Mouse (Mus musculus) WW6 (cell line): ENCODE data around the gene Mcoln1.

ENCODE experiments used
- DNase-seq: peaks from one replicate; pipeline ENCODE4 v3.0.0-alpha.2; 2013; ENCODE audit warnings: low read depth, low spot score

Mcoln1 gene

GRCm38 (mm10) chr8:3498583-3498982 is 1.7 kb upstream of the Mcoln1 start:
- DNase-seq: no peak

- DNase-seq: no peak
Observed at GRCm38 (mm10) chr8:3499751-3500150, 506 bp upstream of the Mcoln1 start.

GRCm38 (mm10) chr8:3502217-3502616 is 2.0 kb downstream of the Mcoln1 start:
- DNase-seq: no peak

- no peak for DNase-seq
Observed at GRCm38 (mm10) chr8:3507979-3508754, 7.9 kb downstream of the Mcoln1 start.

- DNase-seq: no peak
Observed at GRCm38 (mm10) chr8:3514681-3515247, 14.5 kb downstream of the Mcoln1 start.

GRCm38 (mm10) chr8:3515260-3515671 is 15.0 kb downstream of the Mcoln1 start, which contains the start of gene Pnpla6:
Gene Pnpla6, plus strand, starts transcription at chr8:3515384.
- DNase-seq: no peak

GRCm38 (mm10) chr8:3515771-3516417 is 15.6 kb downstream of the Mcoln1 start:
- no peak for DNase-seq

- DNase-seq: peak; percentile 90
Observed at GRCm38 (mm10) chr8:3516450-3517116, 16.3 kb downstream of the Mcoln1 start.

GRCm38 (mm10) chr8:3517117-3517495 is 16.8 kb downstream of the Mcoln1 start:
- DNase-seq: no peak

GRCm38 (mm10) chr8:3522007-3522697 is 21.9 kb downstream of the Mcoln1 start:
- no peak for DNase-seq

GRCm38 (mm10) chr8:3530816-3531215 is 30.6 kb downstream of the Mcoln1 start:
- DNase-seq: no peak

GRCm38 (mm10) chr8:3531936-3532335 is 31.7 kb downstream of the Mcoln1 start:
- no peak for DNase-seq

- peak; percentile 78 for DNase-seq
Observed at GRCm38 (mm10) chr8:3536053-3536841, 36.0 kb downstream of the Mcoln1 start.

GRCm38 (mm10) chr8:3536940-3537339 is 36.7 kb downstream of the Mcoln1 start:
- no peak for DNase-seq

- DNase-seq: no peak
Observed at GRCm38 (mm10) chr8:3537666-3538065, 37.4 kb downstream of the Mcoln1 start.

- DNase-seq: no peak
Observed at GRCm38 (mm10) chr8:3539146-3539545, 38.9 kb downstream of the Mcoln1 start.

- no peak for DNase-seq
Observed at GRCm38 (mm10) chr8:3540076-3540475, 39.8 kb downstream of the Mcoln1 start.

GRCm38 (mm10) chr8:3546511-3546910 is 46.3 kb downstream of the Mcoln1 start:
- no peak for DNase-seq

GRCm38 (mm10) chr8:3552240-3552639 is 52.0 kb downstream of the Mcoln1 start:
- no peak for DNase-seq

GRCm38 (mm10) chr8:3556114-3556513 is 55.9 kb downstream of the Mcoln1 start:
- no peak for DNase-seq
